Mouse (Mus musculus) C2C12 (cell line): ENCODE measurements at regions not wholly inside any gene's neighbourhood (a gene's known extent, or its start where the extent isn't known, plus 50 kb on each side); places are given as distances from the start of the nearest gene placed in this dataset.

ENCODE experiments used
- H3K27me3 ChIP-seq: one replicate; pipeline ENCODE4 v1.6.1; 2011; ENCODE audit not compliant: control insufficient read depth, insufficient read depth, insufficient read length
- H3K36me3 ChIP-seq: one replicate; pipeline ENCODE4 v1.6.1; 2011; ENCODE audit not compliant: control insufficient read depth, insufficient read depth
- H3K4me3 ChIP-seq: one replicate; pipeline ENCODE4 v1.5.1; 2011; ENCODE audit warnings: mild to moderate bottlenecking, control low read depth; ENCODE audit not compliant: poor library complexity, insufficient read depth, severe bottlenecking
- H3K79me2 ChIP-seq: one replicate; pipeline ENCODE4 v1.6.1; 2011; ENCODE audit not compliant: control insufficient read depth, insufficient read depth
- H3K79me3 ChIP-seq: one replicate; pipeline ENCODE4 v1.6.1; 2011; ENCODE audit warnings: low read depth, control low read depth
- H3ac ChIP-seq: one replicate; pipeline ENCODE3; 2011; ENCODE audit warnings: low read depth; ENCODE audit not compliant: control insufficient read depth, insufficient read length
- CEBPB ChIP-seq: IDR thresholded peaks from one replicate; pipeline ENCODE4 v1.6.1; 2011; ENCODE audit warnings: low read depth, mild to moderate bottlenecking, control low read depth, moderate library complexity
- CTCF ChIP-seq: IDR thresholded peaks from one replicate; pipeline ENCODE4 v1.5.1; 2011; ENCODE audit not compliant: control insufficient read depth, insufficient read depth, insufficient read length
- FOSL1 ChIP-seq: IDR thresholded peaks from one replicate; pipeline ENCODE4 v1.8.0; 2011; ENCODE audit warnings: mild to moderate bottlenecking, low read length; ENCODE audit not compliant: poor library complexity, insufficient read depth, severe bottlenecking
- MAX ChIP-seq: IDR thresholded peaks from one replicate; pipeline ENCODE4 v1.6.1; 2011; ENCODE audit warnings: mild to moderate bottlenecking, control low read depth
- MYOD1 ChIP-seq: IDR thresholded peaks from one replicate; pipeline ENCODE4 v1.6.1; 2011; ENCODE audit warnings: low read depth; ENCODE audit not compliant: control insufficient read depth, insufficient read length
- MYOG ChIP-seq: IDR thresholded peaks from one replicate; pipeline ENCODE4 v1.6.1; 2011; ENCODE audit not compliant: control insufficient read depth, insufficient read length; ENCODE audit errors: extremely low read depth
- USF1 ChIP-seq: IDR thresholded peaks from one replicate; pipeline ENCODE4 v1.6.1; 2011; ENCODE audit warnings: low read depth, mild to moderate bottlenecking, control low read depth, moderate library complexity

DNA sequence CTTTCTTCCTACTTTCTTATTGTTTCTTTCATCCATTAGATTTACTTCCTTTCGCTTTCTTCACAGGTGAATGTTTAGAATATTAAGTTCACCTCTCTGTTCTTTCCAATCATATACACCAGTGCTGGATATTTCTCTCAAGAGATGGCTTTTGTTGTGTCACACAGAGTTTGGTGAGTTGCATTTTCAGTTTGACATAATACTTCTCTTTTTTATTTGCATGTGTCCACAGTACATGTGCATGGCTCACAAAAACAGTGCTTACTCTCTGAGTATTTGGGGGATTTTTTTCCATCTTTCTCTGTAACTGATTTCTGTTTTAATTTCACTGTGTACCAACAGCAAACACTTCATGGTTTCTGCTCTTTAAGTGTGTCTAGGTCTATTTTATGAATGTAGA, 274.5 kb upstream of the Erbb4 start:
- Histone ChIP-seq H3K79me2 (no peaks in the 10 kb centered on the region), H3K4me3 (no peak overlapping the region), H3K36me3 (no peaks in the 10 kb centered on the region), H3K79me3 (no peaks in the 10 kb centered on the region), H3K27me3 (no peaks in the 10 kb centered on the region), H3ac (no peak overlapping the region)
- TF ChIP-seq MYOD1, result no peak
- TF ChIP-seq USF1, result no peak
- TF ChIP-seq MYOG, result no peak
- TF ChIP-seq CEBPB, result no peak
- no peak for TF ChIP-seq MAX
- TF ChIP-seq CTCF, result no peak
- TF ChIP-seq FOSL1, result no peak

DNA sequence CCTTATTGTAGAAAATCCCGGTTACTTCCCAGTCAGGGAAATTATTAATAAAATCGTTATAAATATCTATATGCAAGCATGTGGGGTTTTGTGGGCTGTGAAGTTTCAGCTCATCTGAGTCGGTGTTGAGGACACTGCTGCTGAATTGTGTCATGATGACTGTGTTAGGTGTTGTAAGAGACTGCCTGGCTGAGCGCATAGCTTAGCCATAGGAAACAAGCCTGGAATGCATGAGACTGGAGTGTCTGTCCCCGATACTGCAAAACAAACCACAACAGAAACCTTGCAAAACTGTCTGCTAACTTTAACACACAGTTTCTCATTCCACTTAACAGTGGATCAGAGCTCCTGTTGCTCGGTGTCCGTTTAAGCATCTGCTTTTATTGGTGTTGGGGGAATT, 271.9 kb upstream of the Erbb4 start:
- Histone ChIP-seq H3K27me3 (no peaks in the 10 kb centered on the region), H3K79me2 (no peaks in the 10 kb centered on the region), H3K79me3 (no peaks in the 10 kb centered on the region), H3ac (no peak overlapping the region), H3K36me3 (no peaks in the 10 kb centered on the region), H3K4me3 (no peak overlapping the region)
- TF ChIP-seq FOSL1, result no peak
- TF ChIP-seq MAX, result no peak
- no peak for TF ChIP-seq CTCF
- TF ChIP-seq MYOD1, result no peak
- TF ChIP-seq USF1, result no peak
- no peak for TF ChIP-seq CEBPB
- TF ChIP-seq MYOG, result no peak

DNA sequence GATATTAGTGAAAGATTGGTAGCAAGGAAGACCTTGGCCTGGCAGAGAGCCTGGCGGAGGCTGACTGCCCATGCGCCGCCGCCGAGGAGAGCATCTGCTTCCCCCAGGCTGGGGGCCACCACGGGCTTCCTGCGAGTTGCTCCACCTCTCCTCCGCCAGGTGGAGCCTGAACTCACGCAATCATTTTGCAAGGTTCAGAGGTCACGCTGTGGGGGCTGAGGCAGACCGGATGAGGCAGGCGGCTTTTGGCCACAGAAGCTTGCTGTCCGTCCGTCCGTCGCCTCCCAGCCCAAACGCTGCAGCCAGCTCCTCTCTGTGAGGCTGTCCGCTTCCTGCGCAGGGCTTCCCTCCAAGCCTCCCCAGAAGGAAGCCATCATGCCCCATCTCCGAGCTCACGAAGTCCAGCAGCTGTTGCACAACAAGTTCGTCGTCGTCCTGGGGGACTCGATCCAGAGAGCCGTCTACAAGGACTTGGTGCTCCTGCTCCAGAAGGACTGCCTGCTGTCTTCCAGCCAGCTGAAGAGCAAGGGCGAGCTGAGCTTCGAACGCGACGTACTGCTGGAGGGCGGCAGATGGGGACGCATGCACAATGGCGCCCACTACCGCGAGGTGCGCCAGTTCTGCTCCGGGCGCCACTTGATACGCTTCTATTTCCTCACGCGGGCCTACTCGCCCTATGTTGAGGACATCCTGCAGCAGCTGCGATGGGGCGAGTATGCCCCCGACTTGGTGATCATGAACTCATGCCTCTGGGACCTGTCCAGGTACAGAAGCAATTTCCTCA, 269.3 kb upstream of the Erbb4 start:
- no peak for TF ChIP-seq FOSL1
- TF ChIP-seq CEBPB, result no peak
- no peak for TF ChIP-seq MAX
- no peak for TF ChIP-seq USF1
- TF ChIP-seq CTCF, result no peak
- H3K4me3 ChIP-seq, result no peak overlapping the region

DNA sequence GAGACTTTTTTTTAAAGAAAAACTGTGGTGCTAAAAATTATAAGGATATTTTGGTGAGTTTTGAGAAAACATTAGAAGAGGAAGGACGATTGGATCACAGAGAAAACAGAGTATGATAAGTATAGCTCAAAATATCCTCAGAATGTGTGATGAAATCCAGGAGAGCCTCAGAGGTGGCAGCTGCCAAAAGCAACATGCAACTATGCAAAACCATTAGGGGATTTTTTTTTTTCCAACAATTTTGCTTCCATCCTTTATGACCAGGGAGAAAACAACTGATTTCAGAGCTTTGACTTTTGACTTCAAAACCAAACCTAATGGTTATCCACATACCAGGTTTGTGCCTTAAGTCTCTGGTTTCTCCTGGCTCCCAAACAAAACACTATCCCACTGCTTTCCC, 267.4 kb upstream of the Erbb4 start:
- H3K36me3 ChIP-seq, result no peaks in the 10 kb centered on the region
- no peaks in the 10 kb centered on the region for H3K27me3 ChIP-seq
- TF ChIP-seq MYOD1 (no peak), FOSL1 (no peak), CEBPB (no peak), USF1 (no peak), MAX (no peak), CTCF (no peak), MYOG (no peak)
- H3ac ChIP-seq, result no peak overlapping the region
- no peaks in the 10 kb centered on the region for H3K79me3 ChIP-seq
- H3K4me3 ChIP-seq, result no peak overlapping the region
- no peaks in the 10 kb centered on the region for H3K79me2 ChIP-seq

More for the DNA sequence above, 269.3 kb upstream of the Erbb4 start:
- no peaks in the 10 kb centered on the region for H3K27me3 ChIP-seq
- H3K36me3 ChIP-seq, result no peaks in the 10 kb centered on the region
- no peak overlapping the region for H3ac ChIP-seq
- no peaks in the 10 kb centered on the region for H3K79me2 ChIP-seq
- H3K79me3 ChIP-seq, result no peaks in the 10 kb centered on the region

DNA sequence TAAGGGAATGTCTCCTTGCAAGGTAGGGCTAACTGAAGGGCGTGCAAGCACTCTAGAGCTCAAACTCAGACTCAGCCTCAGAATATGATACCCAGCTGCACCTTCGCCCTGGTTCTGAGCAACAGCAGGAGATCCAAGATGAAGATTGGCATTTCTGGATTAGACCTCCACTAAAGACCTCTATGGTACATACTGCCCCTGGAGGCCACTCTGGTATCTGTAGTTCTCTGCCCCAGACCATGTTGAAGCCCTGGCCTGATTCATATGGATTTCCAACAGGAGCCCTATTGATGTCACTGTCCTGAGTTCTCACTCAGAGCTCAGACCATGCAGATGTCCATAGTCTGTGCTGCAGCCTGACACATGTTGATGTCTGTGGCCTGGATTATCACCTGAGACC, 262.2 kb upstream of the Erbb4 start:
- H3K27me3 ChIP-seq, result no peaks in the 10 kb centered on the region

DNA sequence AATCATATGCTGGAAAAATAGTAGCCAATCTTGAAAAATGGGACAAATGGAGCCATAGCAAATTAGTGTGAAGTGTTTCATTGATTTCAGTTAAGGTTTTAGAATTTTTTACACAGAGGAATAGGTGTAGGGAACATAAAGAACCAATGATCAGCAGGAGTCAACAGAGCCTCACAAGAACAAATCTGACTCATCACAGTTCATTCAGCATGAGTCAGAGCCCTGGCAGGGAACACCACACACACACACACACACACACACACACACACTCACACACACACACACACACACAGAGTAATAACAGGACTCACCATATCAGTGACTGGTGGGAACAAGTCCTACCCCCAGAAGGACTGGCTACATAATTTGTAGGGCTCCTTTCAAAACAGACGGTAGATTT, 259.7 kb upstream of the Erbb4 start:
- no peak overlapping the region for H3K4me3 ChIP-seq

More for the DNA sequence above, 262.2 kb upstream of the Erbb4 start:
- Histone ChIP-seq H3K4me3 (no peak overlapping the region), H3K36me3 (no peaks in the 10 kb centered on the region), H3ac (no peak overlapping the region), H3K79me2 (no peaks in the 10 kb centered on the region), H3K79me3 (no peaks in the 10 kb centered on the region)
- TF ChIP-seq CEBPB, result no peak
- no peak for TF ChIP-seq USF1
- no peak for TF ChIP-seq FOSL1
- TF ChIP-seq MAX, result no peak
- no peak for TF ChIP-seq MYOG
- TF ChIP-seq CTCF, result no peak
- no peak for TF ChIP-seq MYOD1

More for the DNA sequence above, 259.7 kb upstream of the Erbb4 start:
- TF ChIP-seq MYOD1 (no peak), MYOG (no peak), CTCF (no peak), MAX (no peak), FOSL1 (no peak), CEBPB (no peak), USF1 (no peak)
- Histone ChIP-seq H3K27me3 (no peaks in the 10 kb centered on the region), H3K36me3 (no peaks in the 10 kb centered on the region), H3K79me3 (no peaks in the 10 kb centered on the region), H3K79me2 (no peaks in the 10 kb centered on the region), H3ac (no peak overlapping the region)
